Mouse (Mus musculus): Measurements from ENCODE around the gene Gm8237. TPM values are rescaled to one million over a fixed set of nuclear protein-coding genes. Genes with fewer than 3 reads are reported as not detected.
"Not testable (repeated sequence)": the region's sequence is repeated elsewhere in the genome, so short reads cannot be mapped to it uniquely, and the experiment has no call there.

Gene Gm8237
- under 1 TPM; 0.46 to 0.85 TPM for total RNA-seq (2021)
- long read RNA-seq, experiment 1 = 0 reads
- long read RNA-seq, experiment 2 = 0 reads

DNA sequence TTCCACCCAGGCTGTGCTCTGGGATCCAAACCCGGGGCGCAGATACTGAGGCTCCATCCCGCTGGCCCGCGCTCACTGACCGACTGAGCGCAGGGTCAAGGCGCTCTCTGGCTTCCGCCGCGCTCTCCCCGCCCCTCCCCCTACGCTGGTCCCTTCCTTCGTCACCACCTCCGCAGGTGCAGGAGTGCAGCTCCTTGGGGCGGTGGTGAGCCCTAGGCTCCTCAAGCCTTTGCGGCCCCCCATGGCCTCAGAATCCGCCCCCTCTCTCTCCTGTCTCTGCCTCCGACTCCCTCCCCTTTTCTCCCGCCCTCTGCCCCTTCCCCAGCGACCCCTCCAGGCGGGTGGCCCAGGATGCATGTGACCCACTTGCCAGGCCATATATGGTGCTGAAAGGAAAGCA, at the start of gene Gm8237:
Gm8237 (minus strand) TSS at position 142 of the 400 bp plus-strand sequence.
- intact Hi-C loops (cut with DNase I); DNase-seq (ENCODE audit: low spot score in 2 of 2): not testable (repeated sequence)

DNA sequence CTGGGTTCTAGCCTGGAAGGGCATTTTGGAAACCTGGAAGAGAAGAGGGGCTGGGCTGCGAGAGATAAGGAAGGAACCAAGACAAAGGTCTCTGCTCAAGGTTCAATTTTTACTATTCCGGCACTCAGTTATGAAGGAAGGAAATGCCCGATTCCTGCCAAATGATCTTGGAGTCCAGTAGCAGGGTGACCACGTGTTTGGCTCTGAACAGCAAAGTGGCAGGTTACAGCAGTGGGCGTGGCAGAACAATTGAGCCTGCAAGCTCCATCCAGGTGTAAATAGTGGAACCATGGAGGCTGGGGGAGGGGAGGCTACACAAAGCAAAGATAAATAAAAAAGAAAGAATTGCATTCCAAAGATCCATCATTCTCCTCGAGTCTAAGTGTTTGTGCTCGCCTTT, 43.1 kb upstream of the Gm8237 start:
- intact Hi-C loops (cut with DNase I); DNase-seq (ENCODE audit: low spot score in 2 of 2): not testable (repeated sequence)

DNA sequence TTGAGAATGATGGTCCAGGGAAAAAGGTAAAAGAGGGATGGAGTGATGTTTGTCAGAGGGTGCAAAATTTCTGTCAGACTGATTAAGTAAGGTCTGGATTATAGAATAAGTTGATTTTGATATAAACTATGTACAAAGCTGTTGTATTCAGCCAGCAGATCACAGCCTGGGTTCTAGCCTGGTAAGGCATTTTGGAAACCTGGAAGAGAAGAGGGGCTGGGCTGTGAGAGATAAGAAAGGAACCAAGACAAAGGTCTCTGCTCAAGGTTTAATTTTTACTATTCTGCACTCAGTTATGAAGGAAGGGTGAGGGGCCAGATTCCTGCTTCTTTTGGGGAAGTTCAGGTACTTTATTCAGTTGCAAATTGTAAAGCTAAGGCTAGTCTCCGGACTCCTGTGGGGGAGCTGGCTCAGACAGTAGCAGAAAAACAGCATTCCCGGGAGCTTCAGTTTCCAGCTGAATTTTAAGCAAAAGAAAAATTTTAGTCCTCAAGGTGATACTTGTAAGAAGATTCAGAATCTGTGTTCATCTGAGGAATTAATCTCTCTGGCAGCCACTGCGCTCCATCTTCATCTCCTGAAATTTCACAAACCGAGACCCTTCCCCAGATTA, 38.3 kb upstream of the Gm8237 start:
- DNase-seq (ENCODE audit: low spot score in 2 of 2); intact Hi-C loops (cut with DNase I): not testable (repeated sequence)

DNA sequence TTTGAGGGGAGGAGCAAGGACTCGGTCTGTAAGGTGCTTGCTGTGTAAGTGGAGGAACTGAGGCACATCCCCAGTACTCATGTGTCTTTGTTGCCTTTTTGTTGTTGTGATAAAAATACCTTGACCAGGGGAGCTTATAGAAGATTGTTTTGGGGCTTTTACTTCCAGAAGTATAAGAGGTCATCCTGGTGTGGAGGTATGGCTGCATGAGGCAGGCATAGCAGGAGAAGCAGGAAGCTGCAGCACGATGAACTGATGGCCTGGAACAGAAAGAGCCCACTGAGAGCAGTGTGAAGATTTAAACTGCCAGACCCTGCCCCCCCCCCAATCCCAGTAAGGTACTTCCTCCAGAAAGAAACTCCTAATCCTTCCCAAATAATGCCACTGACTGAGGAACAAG, 33.5 kb upstream of the Gm8237 start:
- intact Hi-C loops (cut with DNase I); DNase-seq (ENCODE audit: low spot score in 2 of 2): not testable (repeated sequence)

GRCm38 (mm10) chr14:5879791-5880190, 391 bp downstream of the Gm8237 start:
- DNase-seq (ENCODE audit: low spot score in 2 of 2); intact Hi-C loops (cut with DNase I): not testable (repeated sequence)

DNA sequence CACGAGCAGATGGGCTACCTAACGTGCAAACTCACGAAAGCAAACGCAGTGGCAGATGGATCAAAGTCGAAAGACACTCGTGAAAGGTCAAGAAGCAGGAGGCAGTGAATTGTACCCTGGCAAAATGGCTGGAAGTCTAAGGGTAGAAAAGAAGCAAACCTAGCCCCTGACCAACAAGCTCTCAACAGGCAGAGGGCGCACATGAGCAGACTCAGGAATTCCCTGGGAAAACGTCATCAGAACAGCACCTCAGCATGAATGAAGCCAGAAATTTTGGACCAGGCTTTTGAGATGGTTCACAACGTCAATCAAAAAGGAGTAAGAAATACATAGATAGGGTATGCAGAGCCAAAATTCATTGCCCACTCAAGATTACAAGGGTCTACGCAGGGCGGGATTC, 1.0 kb downstream of the Gm8237 start:
- DNase-seq (ENCODE audit: low spot score in 2 of 2) = peak; percentile 33 to 59
- intact Hi-C loops (cut with DNase I) = not testable (repeated sequence)

GRCm38 (mm10) chr14:5855911-5856310, 24.3 kb downstream of the Gm8237 start:
- DNase-seq (ENCODE audit: low spot score in 2 of 2); intact Hi-C loops (cut with DNase I): not testable (repeated sequence)

DNA sequence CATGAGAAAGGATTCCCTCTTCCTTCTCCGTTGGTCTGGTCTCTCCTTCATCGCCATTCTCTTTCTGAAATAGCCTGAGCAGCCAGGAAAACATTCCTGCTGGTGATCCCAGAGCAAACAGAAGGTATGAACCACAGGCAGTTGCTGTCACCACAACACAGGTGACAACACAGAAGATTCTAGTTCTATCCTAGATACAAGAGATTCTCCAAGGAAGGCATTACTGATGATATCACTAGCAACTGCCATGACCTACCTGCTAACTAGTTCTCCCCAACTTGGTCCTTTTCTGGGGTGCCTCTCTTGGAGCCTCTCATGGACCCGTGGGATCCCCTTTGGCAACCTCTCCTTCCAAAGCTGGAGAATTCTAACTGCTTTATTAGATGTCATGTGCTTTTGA, 50.0 kb downstream of the Gm8237 start, which contains the start of gene Gm3424:
Gm3424 (minus strand) TSS at position 101 of the 400 bp plus-strand sequence.
- DNase-seq (ENCODE audit: low spot score in 2 of 2); intact Hi-C loops (cut with DNase I): not testable (repeated sequence)

GRCm38 (mm10) chr14:5812699-5813356, 67.4 kb downstream of the Gm8237 start:
- intact Hi-C loops (cut with DNase I); DNase-seq (ENCODE audit: low spot score in 2 of 2): not testable (repeated sequence)

Other genes with a start within 250 kb of the Gm8237 start
- not detected for gene Gm8265, start 247.4 kb downstream of the Gm8237 start, total RNA-seq (2021)
- not detected for gene Gm9603, start 192.9 kb downstream of the Gm8237 start, total RNA-seq (2021)
- gene Gm3373, start 138.8 kb downstream of the Gm8237 start, total RNA-seq (2021) = under 1 TPM in 1 of 2 experiments, not detected in 1; 0.37 TPM
- 1 to 10 TPM; 2.4 to 4.7 TPM for gene Gm3383, start 72.4 kb downstream of the Gm8237 start, total RNA-seq (2021)
- not detected for gene Gm3424, start 50.1 kb downstream of the Gm8237 start, total RNA-seq (2021)
- gene Gm3248, start 81.4 kb upstream of the Gm8237 start, total RNA-seq (2021) = under 1 TPM; 0.51 to 0.68 TPM
- not detected for gene Gm3453, start 98.8 kb upstream of the Gm8237 start, total RNA-seq (2021)
- not detected for gene Gm6337, start 177.9 kb upstream of the Gm8237 start, total RNA-seq (2021)
- under 1 TPM; 0.20 to 0.23 TPM for gene Gm8206, start 213.6 kb upstream of the Gm8237 start, total RNA-seq (2021)
- gene Gm3468, start 228.3 kb upstream of the Gm8237 start, total RNA-seq (2021) = 1 to 10 TPM in 1 of 2 experiments, under 1 TPM in 1; 0.53 to 1.4 TPM
- not detected for gene Gm3476, start 245.4 kb upstream of the Gm8237 start, total RNA-seq (2021)

Measured in left cerebral cortex, postnatal 14 days (tissue).